Mouse (Mus musculus) myocyte (in vitro differentiated cells): ENCODE measurements at regions not wholly inside any gene's neighbourhood (a gene's known extent, or its start where the extent isn't known, plus 50 kb on each side); places are given as distances from the start of the nearest gene placed in this dataset.

Experiments used
- H3K27me3 ChIP-seq: one replicate; pipeline ENCODE4 v1.6.1; 2011; ENCODE audit not compliant: control insufficient read depth, insufficient read depth, insufficient read length
- H3K36me3 ChIP-seq: one replicate; pipeline ENCODE4 v1.6.1; 2011; ENCODE audit not compliant: control insufficient read depth, insufficient read depth
- H3K4me2 ChIP-seq: one replicate; pipeline ENCODE4 v1.6.1; 2011; ENCODE audit warnings: low read depth, control low read depth
- H3K4me3 ChIP-seq: one replicate; pipeline ENCODE4 v1.5.1; 2011; ENCODE audit warnings: mild to moderate bottlenecking, control low read depth, moderate library complexity
- H3K79me2 ChIP-seq: one replicate; pipeline ENCODE4 v1.6.1; 2011; ENCODE audit not compliant: control insufficient read depth, insufficient read depth
- H3ac ChIP-seq: one replicate; pipeline ENCODE4 v1.6.1; 2011; ENCODE audit not compliant: control insufficient read depth, insufficient read length
- CEBPB ChIP-seq: IDR thresholded peaks from 2 replicates; pipeline ENCODE4 v1.6.1; 2011; ENCODE audit warnings: mild to moderate bottlenecking, moderate library complexity; ENCODE audit not compliant: poor library complexity, insufficient read depth, severe bottlenecking
- E2F4 ChIP-seq: IDR thresholded peaks from one replicate; pipeline ENCODE4 v1.6.1; 2011; ENCODE audit warnings: mild to moderate bottlenecking, control low read depth, moderate library complexity; ENCODE audit not compliant: insufficient read depth
- MAX ChIP-seq: IDR thresholded peaks from one replicate; pipeline ENCODE4 v1.6.1; 2011; ENCODE audit warnings: low read depth, mild to moderate bottlenecking, control low read depth
- MYOD1 ChIP-seq, 3 experiments: IDR thresholded peaks; one replicate each; pipeline ENCODE4 v1.6.1; 2011; ENCODE audit warnings: control low read depth in 2 of 3, low read depth in 2 of 3, mild to moderate bottlenecking in 2 of 3, moderate library complexity in 1 of 3; ENCODE audit not compliant: insufficient read length in 2 of 3, control insufficient read depth in 1 of 3
- MYOG ChIP-seq, 3 experiments: IDR thresholded peaks; one replicate each; pipeline ENCODE4 v1.6.1; 2011; ENCODE audit warnings: control low read depth in 2 of 3, low read depth in 2 of 3, mild to moderate bottlenecking in 2 of 3; ENCODE audit not compliant: insufficient read length in 2 of 3, control insufficient read depth in 1 of 3, insufficient read depth in 1 of 3
- POLR2A ChIP-seq: IDR thresholded peaks from one replicate; pipeline ENCODE4 v1.6.1; 2011; ENCODE audit warnings: low read depth, mild to moderate bottlenecking, control low read depth, moderate library complexity; ENCODE audit not compliant: insufficient read length
- POLR2AphosphoS2 ChIP-seq: IDR thresholded peaks from one replicate; pipeline ENCODE4 v1.6.1; 2011; ENCODE audit warnings: low read depth, control low read depth; ENCODE audit not compliant: insufficient read length
- REST ChIP-seq: IDR thresholded peaks from one replicate; pipeline ENCODE4 v1.6.1; 2011; ENCODE audit warnings: mild to moderate bottlenecking, control low read depth, moderate library complexity; ENCODE audit not compliant: insufficient read depth, insufficient read length
- SRF ChIP-seq: IDR thresholded peaks from one replicate; pipeline ENCODE4 v1.6.1; 2011; ENCODE audit warnings: low read depth; ENCODE audit not compliant: control insufficient read depth, insufficient read length
- TCF12 ChIP-seq: IDR thresholded peaks from one replicate; pipeline ENCODE4 v1.6.1; 2011; ENCODE audit warnings: mild to moderate bottlenecking, control low read depth; ENCODE audit not compliant: poor library complexity, insufficient read depth, severe bottlenecking
- TCF3 ChIP-seq: IDR thresholded peaks from one replicate; pipeline ENCODE4 v1.6.1; 2011; ENCODE audit warnings: low read depth, control low read depth; ENCODE audit not compliant: insufficient read length
- USF1 ChIP-seq: IDR thresholded peaks from one replicate; pipeline ENCODE4 v1.6.1; 2011; ENCODE audit warnings: low read depth, mild to moderate bottlenecking, control low read depth, moderate library complexity

DNA sequence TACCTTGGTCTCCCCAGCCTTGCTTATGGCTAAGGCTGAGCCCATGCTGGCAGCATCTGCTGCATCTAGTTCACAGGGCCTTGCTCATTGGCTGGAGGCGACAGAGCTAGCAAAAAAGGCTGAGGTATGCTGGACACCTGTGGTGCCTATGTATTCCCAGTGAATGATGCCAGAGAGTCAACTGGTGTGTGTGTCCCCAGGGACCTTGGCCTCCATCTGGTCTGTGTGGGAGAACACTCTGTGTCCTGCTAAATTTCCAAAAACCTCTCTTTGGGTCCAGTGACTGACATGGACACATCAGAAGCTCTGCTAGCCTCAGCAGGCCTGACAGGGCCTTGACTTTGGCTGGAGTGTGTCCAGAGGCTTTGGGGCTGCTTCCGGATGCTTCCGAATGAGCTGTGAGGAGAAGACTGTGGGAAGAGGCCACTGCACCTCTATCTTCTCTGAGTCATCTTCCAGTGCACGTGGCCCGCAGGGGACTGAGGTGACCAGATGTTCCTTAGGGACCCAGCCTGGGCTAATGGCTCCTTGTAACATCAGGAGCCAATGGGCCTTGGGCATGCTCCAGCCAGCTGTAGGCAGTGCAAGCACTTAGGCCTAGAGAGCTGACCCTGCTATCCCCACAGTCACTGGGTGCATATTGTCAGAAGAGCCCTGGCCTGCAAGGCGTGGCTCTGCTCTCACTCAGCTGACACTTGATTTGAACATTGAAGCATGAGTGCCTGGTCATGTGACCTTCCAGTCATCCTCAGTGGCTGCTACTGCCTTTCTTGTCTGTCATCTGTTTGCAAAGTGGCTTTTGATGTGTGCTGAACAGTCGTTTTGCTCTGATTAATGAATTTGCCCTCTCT lies 368.2 kb downstream of the Tbc1d22a start:
- no peaks in the 10 kb centered on the region for H3K36me3 ChIP-seq
- H3K27me3 ChIP-seq = no peaks in the 10 kb centered on the region
- H3K4me2 ChIP-seq = no peak overlapping the region
- H3K4me3 ChIP-seq = no peak overlapping the region
- TF ChIP-seq CEBPB (no peak), POLR2A (no peak), MAX (no peak), SRF (no peak), USF1 (no peak), E2F4 (no peak), REST (no peak), TCF3 (no peak), MYOG (IDR thresholded peaks at IDR 0.05; ENCODE audit: control insufficient read depth in 1 of 3, insufficient read depth in 1 of 3, insufficient read length in 2 of 3, low read depth in 2 of 3) (no peak), TCF12 (no peak), MYOD1 (IDR thresholded peaks at IDR 0.05; ENCODE audit: control insufficient read depth in 1 of 3, insufficient read length in 2 of 3, low read depth in 2 of 3) (no peak), POLR2AphosphoS2 (no peak)
- H3K79me2 ChIP-seq = no peaks in the 10 kb centered on the region
- H3ac ChIP-seq = no peak overlapping the region

DNA sequence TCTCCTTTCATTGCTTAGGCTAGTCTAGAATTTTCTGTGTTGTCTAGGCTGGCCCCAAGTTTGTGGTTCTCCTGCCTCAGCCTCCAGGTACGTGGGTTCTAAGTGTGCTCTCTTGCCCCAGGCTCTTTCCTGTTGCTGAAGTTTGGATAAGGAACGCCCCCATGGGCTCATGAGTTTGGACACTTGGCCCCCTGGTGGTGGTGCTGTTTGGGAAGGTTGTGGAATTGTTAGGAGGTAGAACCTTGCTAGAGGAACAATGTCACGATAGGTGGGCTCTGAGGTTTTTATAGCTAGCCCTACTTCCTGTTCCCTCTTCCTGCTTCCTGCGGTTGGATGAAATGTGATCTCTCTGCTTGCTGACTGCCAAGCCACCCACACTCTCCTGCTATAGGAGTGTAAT lies 371.5 kb downstream of the Tbc1d22a start:
- H3K36me3 ChIP-seq = no peaks in the 10 kb centered on the region
- no peak for TF ChIP-seq CEBPB
- TF ChIP-seq USF1 = no peak
- no peak for TF ChIP-seq MAX
- TF ChIP-seq E2F4 = no peak
- TF ChIP-seq REST = no peak
- no peak for TF ChIP-seq MYOD1 (IDR thresholded peaks at IDR 0.05; ENCODE audit: control insufficient read depth in 1 of 3, insufficient read length in 2 of 3, low read depth in 2 of 3)
- no peak for TF ChIP-seq POLR2A
- no peak for TF ChIP-seq SRF
- TF ChIP-seq POLR2AphosphoS2 = no peak
- no peak overlapping the region for H3K4me2 ChIP-seq
- H3K4me3 ChIP-seq = no peak overlapping the region
- H3K27me3 ChIP-seq = no peaks in the 10 kb centered on the region
- no peaks in the 10 kb centered on the region for H3K79me2 ChIP-seq
- H3ac ChIP-seq = no peak overlapping the region

GRCm38 (mm10) chr15:86587209-86587608 lies 372.9 kb downstream of the Tbc1d22a start:
- no peaks in the 10 kb centered on the region for H3K27me3 ChIP-seq
- no peak overlapping the region for H3K4me3 ChIP-seq
- no peaks in the 10 kb centered on the region for H3K36me3 ChIP-seq
- no peak overlapping the region for H3ac ChIP-seq
- H3K4me2 ChIP-seq = no peak overlapping the region
- TF ChIP-seq CEBPB (no peak), MYOD1 (IDR thresholded peaks at IDR 0.05; ENCODE audit: control insufficient read depth in 1 of 3, insufficient read length in 2 of 3, low read depth in 2 of 3) (no peak), TCF12 (no peak), TCF3 (no peak), POLR2AphosphoS2 (no peak), REST (no peak), POLR2A (no peak), USF1 (no peak), MYOG (IDR thresholded peaks at IDR 0.05; ENCODE audit: control insufficient read depth in 1 of 3, insufficient read depth in 1 of 3, insufficient read length in 2 of 3, low read depth in 2 of 3) (no peak), MAX (no peak), SRF (no peak), E2F4 (no peak)
- H3K79me2 ChIP-seq = no peaks in the 10 kb centered on the region

- TF ChIP-seq TCF12 (no peak), REST (no peak), POLR2AphosphoS2 (no peak), USF1 (no peak), MAX (no peak), E2F4 (no peak)
- Histone ChIP-seq H3K4me3 (no peak overlapping the region), H3ac (no peak overlapping the region), H3K4me2 (no peak overlapping the region), H3K27me3 (no peaks in the 10 kb centered on the region), H3K79me2 (no peaks in the 10 kb centered on the region), H3K36me3 (no peaks in the 10 kb centered on the region)
Observed at GRCm38 (mm10) chr15:86590033-86590432, 375.8 kb downstream of the Tbc1d22a start.

DNA sequence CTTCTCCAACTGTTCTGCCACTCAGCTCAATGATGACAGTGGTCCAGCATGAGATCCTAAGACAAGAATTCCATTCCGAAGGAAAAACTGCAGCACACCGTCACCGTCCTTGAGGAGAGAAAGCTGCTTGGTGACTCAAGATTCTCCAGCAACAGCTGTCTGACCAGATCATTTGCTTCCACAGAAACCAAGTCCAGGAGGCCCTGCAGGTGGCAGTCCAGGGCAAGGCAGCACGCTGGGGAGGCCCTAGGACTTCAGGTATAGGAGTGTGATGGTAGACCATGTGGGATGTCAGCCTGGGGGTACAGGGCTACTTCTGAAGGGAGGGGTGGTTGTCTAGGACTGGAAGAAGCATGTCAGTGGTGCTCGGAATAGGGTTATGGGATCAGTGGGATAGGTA lies 376.6 kb downstream of the Tbc1d22a start:
- no peaks in the 10 kb centered on the region for H3K79me2 ChIP-seq
- no peak overlapping the region for H3K4me3 ChIP-seq
- TF ChIP-seq TCF3 = no peak
- no peak for TF ChIP-seq MAX
- no peak for TF ChIP-seq MYOG (IDR thresholded peaks at IDR 0.05; ENCODE audit: control insufficient read depth in 1 of 3, insufficient read depth in 1 of 3, insufficient read length in 2 of 3, low read depth in 2 of 3)
- no peak for TF ChIP-seq MYOD1 (IDR thresholded peaks at IDR 0.05; ENCODE audit: control insufficient read depth in 1 of 3, insufficient read length in 2 of 3, low read depth in 2 of 3)
- no peak for TF ChIP-seq E2F4
- no peak for TF ChIP-seq CEBPB
- no peak for TF ChIP-seq TCF12
- no peak for TF ChIP-seq SRF
- TF ChIP-seq POLR2A = no peak
- no peak for TF ChIP-seq POLR2AphosphoS2
- TF ChIP-seq REST = no peak
- no peak overlapping the region for H3ac ChIP-seq
- H3K27me3 ChIP-seq = no peaks in the 10 kb centered on the region
- no peaks in the 10 kb centered on the region for H3K36me3 ChIP-seq
- H3K4me2 ChIP-seq = no peak overlapping the region
